Mouse (Mus musculus) right cerebral cortex, postnatal 25 days (tissue): ENCODE measurements at regions not wholly inside any gene's neighbourhood (a gene's known extent, or its start where the extent isn't known, plus 50 kb on each side); places are given as distances from the start of the nearest gene placed in this dataset.
"Not testable (repeated sequence)": the region's sequence is repeated elsewhere in the genome, so short reads cannot be mapped to it uniquely, and the experiment has no call there.

Experiments
- DNase-seq: peaks from one replicate; pipeline ENCODE4 v3.0.0; 2022

DNA sequence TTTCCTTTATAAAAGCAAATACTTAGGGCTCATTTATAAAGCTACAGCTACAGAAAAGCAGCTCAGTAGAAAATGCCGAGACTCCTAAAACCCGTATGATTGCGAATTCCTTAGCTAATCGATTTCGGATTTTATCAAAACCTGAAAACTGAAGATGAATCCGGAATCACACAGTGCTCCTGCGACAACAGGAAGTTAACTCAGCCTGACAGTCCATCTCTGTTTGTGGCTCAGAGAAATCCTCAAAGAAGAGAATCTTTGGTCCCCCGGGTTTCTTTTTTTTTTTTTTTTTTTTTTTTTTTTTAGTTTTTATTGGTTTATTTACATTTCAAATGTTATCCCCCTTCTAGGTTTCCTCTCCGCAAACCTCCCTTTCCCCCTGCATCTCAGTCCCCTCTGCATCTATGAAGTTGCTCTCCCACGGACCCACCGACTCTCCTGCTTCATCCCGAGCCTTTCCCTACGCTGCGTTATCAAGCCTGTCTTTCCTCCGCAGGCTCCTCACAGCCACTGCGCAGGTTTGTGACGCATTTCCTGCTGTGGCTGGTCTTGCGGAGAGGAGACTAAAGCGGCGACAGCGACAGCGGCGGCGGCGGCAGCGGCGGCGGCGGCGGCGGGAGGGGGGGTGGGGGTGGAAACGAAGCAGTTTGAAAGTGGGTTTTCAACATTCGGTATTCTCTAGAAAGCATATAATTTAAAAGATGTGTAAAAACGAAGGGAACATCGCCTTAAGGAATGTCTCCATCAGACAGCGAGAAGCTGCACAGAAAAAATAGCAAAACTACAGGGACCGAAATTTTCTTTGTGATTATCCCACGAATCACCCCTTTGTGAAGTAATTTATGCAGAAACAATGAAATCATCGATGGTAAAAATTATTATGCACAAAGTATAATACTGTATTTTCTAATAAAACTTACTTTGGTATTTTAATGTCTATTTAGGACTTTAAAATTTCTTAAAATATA is 352.3 kb upstream of the Snrpn start:
- peak; percentile 49 for DNase-seq

DNA sequence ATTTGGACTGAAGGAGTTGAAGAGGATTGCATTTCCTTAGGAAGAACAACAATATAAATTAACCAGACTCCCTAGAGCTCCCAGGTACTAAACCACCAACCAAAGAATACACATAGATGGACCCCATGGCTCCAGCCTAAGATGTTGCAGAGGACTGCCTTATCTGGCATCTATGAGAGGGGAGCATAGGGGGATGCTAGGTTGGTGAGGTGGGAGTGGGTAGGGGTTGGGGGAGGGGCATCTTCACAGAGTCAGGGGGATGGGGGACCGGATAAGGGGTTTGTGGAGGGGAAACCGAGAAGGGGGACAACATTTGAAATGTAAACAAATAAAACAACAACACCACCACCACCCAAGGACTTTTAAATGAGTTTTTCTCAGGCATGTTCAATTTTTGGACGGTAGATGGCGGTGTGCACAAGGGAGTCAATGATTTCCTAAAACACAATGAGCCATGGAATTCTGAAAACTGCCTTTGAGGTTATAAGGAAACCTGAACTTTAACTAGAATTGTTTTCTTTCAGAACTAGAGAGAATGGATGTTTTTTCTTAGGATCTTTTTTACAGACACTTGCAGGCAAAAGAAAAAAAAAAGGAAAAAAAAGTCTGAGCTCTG is 347.9 kb upstream of the Snrpn start:
- not testable (repeated sequence) for DNase-seq

DNA sequence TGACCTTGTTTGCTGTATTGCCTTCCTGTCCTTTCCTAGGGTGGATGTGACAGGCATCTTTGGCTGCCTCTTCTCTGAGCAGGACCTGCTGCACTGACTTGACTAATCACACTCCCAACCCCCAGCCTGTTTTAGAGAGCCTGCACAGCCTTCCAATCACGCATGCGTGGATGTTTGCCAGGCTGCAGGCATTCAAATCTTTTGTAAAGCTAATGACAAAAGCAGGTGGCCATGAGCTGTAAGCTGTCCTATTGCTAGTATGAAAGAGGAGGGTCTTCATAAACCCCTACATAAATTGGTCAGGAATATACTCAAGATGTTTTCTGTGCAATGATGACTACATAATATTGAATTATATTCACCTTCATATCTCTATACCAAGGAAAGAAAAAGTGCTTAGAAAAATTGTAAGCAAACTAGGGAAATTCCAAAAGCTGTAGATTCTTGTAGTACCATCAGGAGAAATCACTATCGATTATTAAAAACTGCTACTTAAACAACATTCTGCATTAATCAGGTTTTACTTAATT is 310.1 kb upstream of the Snrpn start:
- peak; percentile 4 for DNase-seq

DNA sequence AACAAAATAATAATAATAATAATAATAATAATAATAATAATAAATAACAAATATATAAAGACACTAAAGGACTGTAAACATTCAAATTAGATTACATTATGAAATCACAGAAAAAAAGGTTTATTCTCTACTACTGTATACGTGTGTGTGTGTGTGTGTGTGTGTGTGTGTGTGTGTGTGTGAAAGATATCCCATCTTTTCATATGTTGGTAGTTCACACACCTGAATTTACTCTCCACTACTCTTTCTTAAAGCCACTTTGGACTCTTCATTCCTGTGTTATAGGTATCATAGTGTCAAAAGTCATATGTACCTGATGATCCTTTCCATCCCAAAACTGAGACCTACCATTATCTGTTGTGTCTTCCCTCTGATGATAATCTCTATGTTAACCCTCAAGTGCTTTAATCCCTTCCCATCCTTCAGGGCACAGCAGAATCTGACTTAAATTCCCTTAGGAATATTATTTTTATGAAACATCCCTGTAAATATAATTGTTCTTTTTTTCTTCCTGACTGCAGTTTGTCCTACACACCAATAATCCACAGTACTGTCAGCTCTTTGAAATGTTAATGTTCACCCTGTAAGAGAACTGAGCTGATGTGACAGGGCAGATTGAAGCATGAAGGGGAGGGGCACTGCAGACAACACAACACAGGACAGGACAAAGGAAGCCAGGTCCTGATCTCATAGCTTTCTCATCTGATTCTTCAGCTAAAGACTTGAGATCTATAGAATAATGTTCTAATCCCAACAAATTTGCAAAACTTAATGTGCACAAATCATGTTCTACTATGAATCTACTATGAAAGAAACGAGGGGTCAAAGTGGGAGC is 309.4 kb upstream of the Snrpn start:
- not testable (repeated sequence) for DNase-seq

DNA sequence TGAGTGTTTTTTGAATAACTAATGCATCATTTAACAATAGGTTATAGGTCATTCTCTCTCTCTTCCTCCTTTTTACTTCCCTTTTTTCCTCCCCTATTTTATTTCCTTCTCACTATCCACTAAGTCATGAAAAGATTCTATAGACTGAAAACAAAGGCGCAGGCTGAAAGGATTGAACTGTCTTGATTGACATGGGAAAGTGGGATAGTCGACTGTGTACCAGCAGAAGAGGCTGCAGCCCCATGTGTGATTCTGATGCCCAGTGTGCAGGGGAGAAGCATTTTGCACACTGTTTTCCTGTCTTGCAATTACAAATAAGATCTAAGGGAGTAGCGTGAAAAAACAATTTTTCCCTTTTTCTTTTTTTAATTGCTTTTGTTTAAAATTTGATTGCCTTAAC is 298.8 kb upstream of the Snrpn start:
- no peak for DNase-seq

DNA sequence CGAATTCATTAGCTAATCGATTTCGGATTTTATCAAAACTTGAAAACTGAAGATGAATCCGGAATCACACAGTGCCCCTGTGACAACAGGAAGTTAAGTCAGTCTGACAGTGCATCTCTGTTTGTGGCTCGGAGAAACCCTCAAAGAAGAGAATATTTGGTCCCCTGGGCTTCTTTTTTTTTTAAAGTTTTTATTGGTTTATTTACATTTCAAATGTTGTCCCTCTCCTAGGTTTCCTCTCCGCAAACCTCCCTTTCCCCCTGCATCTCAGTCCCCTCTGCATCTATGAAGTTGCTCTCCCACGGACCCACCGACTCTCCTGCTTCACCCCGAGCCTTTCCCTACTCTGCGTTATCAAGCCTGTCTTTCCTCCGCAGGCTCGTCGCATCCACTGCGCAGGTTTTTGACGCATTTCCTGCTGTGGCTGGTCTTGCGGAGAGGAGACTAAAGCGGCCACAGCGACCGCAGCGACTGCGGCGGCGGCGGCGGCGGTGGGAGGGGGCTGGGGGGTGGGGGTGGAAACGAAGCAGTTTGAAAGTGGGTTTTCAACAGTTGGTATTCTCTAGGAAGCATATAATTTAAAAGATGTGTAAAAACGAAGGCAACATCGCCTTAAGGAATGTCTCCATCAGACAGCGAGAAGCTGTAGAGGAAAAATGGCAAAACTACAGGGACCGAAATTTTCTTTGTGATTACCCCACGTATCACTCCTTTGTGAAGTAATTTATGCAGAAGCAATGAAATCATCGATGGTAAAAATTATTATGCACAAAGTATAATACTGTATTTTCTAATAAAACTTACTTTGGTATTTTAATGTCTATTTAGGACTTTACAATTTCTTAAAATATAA is 251.2 kb upstream of the Snrpn start:
- peak; percentile 46 for DNase-seq

DNA sequence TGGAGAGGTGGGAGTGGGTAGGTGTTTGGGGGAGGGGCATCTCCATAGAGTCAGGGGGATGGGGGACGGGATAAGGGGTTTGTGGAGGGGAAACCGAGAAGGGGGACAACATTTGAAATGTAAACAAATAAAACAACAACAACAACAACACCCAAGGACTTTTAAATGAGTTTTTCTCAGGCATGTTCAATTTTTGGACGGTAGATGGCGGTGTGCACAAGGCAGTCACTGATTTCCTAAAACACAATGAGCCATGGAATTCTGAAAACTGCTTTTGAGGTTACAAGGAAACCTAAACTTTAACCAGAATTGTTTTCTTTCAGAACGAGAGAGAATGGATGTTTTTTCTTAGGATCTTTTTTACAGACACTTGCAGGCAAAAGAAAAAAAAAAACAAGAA is 246.9 kb upstream of the Snrpn start:
- not testable (repeated sequence) for DNase-seq

DNA sequence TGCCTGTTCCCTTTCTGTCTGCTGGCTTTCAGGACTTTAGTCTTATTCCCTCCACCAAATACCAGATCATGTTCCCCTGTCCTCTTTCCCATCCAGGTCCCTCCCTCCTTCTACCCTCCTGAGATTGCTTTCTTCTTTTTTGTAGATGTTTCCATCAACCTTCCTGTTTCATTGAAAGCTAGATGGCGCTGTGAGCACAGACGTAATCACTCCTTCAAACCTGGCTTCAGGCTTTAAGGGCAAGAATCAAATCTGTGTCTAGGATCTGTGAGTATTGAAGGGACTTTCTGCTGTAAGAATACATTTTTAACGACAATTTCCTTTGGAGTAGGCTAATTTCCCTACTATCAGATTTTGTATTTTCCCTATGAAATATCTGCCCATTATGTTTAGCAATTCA is 234.0 kb upstream of the Snrpn start:
- not testable (repeated sequence) for DNase-seq

DNA sequence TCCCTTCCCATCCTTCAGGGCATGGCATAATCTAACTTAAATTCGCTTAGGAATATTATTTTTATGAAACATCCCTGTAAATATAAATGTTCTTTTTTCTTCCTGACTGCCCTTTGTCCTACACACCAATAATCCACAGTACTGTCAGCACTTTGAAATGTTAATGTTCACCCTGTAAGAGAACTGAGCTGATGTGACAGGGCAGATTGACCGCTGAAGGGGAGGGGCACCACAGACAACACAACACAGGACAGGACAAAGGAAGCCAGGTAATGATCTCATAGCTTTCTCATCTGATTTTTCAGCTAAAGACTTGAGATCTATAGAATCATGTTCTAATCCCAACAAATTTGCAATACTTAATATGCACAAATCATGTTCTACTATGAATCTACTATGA is 212.2 kb upstream of the Snrpn start:
- DNase-seq: not testable (repeated sequence)
